Mouse (Mus musculus) ES-E14 (cell line): ENCODE results near the gene Mtap. TPM values are rescaled to one million over a fixed set of nuclear protein-coding genes. Genes with fewer than 3 reads are reported as not detected.

ENCODE experiments used
- DNase-seq: peaks from one replicate; pipeline ENCODE4 v3.0.0-alpha.2; 2013; ENCODE audit warnings: low read depth, low spot score
- H3K27ac ChIP-seq: 2 replicates; pipeline ENCODE4 v1.5.1; 2012; ENCODE audit warnings: low read depth, mild to moderate bottlenecking, low read length, moderate library complexity, mixed read lengths; ENCODE audit not compliant: poor library complexity, insufficient read depth, severe bottlenecking
- H3K36me3 ChIP-seq: 2 replicates; pipeline ENCODE4 v1.6.1; 2012; ENCODE audit warnings: mild to moderate bottlenecking, low read length, moderate library complexity, mixed read lengths; ENCODE audit not compliant: control insufficient read depth, poor library complexity, insufficient read depth, severe bottlenecking
- H3K4me1 ChIP-seq, 2 experiments: fragments of 150-350 bp in 1 of 2; sonication (generic) in 1 of 2; 2 replicates each; pipeline ENCODE4 v1.6.1; 2012; ENCODE audit warnings: low read length in 2 of 2, mild to moderate bottlenecking in 1 of 2, mixed read lengths in 1 of 2; ENCODE audit not compliant: control insufficient read depth in 2 of 2, insufficient read depth in 2 of 2, poor library complexity in 1 of 2
- H3K4me3 ChIP-seq, 2 experiments: fragments of 150-350 bp in 1 of 2; sonication (generic) in 1 of 2; 2 replicates each; pipeline ENCODE4 v1.5.1; 2012; ENCODE audit warnings: low read length in 2 of 2, low read depth in 1 of 2, mild to moderate bottlenecking in 1 of 2, mixed read lengths in 1 of 2; ENCODE audit not compliant: insufficient read depth in 1 of 2, poor library complexity in 1 of 2, severe bottlenecking in 1 of 2
- H3K9ac ChIP-seq: 2 replicates; pipeline ENCODE4 v1.6.1; 2012; ENCODE audit warnings: low read depth, mild to moderate bottlenecking, low read length, mixed read lengths; ENCODE audit not compliant: poor library complexity, insufficient read depth, severe bottlenecking
- H3K9me3 ChIP-seq: fragments of 150-350 bp; sonication (generic); 2 replicates; pipeline ENCODE4 v1.6.1; 2012; ENCODE audit warnings: low read depth, mild to moderate bottlenecking, low read length; ENCODE audit not compliant: control insufficient read depth, insufficient read depth
- CHD2 ChIP-seq: IDR thresholded peaks from 2 replicates; pipeline ENCODE4 v1.6.1; 2014; ENCODE audit warnings: mild to moderate bottlenecking, low read depth, low read length, inconsistent platforms
- HCFC1 ChIP-seq: IDR thresholded peaks from 2 replicates; pipeline ENCODE4 v1.6.1; 2012; ENCODE audit warnings: low read length, inconsistent platforms, borderline replicate concordance; ENCODE audit not compliant: insufficient read depth
- MAFK ChIP-seq: IDR thresholded peaks from 2 replicates; pipeline ENCODE4 v1.6.1; 2014; ENCODE audit warnings: mild to moderate bottlenecking, low read depth, low read length, inconsistent platforms; ENCODE audit not compliant: insufficient read depth
- ZC3H11A ChIP-seq: IDR thresholded peaks from 2 replicates; pipeline ENCODE4 v1.6.1; 2012; ENCODE audit warnings: low read depth, mild to moderate bottlenecking, inconsistent platforms, low read length, borderline replicate concordance
- ZNF384 ChIP-seq: IDR thresholded peaks from 2 replicates; pipeline ENCODE4 v1.6.1; 2012; ENCODE audit warnings: low read depth, low read length, inconsistent platforms
- in situ Hi-C, 2 experiments: fragments of 600-800 bp; cut with MboI; formaldehyde crosslinking; loops; one replicate each; pipeline ENCODE4 v1.15.1; 2025; ENCODE audit warnings: low sequenced_read_pairs in 2 of 2, inconsistent platforms in 1 of 2; ENCODE audit not compliant: unreplicated experiment in 2 of 2
- total RNA-seq: library from RNA; depleted of rRNA; stranded (reverse); fragments of 300-350 nt; gene quantifications from 2 replicates; pipeline ENCODE4 v1.2.3, GENCODE M21; 2012

Gene Mtap
- total RNA-seq, 1 experiment, result 59.3 TPM

DNA sequence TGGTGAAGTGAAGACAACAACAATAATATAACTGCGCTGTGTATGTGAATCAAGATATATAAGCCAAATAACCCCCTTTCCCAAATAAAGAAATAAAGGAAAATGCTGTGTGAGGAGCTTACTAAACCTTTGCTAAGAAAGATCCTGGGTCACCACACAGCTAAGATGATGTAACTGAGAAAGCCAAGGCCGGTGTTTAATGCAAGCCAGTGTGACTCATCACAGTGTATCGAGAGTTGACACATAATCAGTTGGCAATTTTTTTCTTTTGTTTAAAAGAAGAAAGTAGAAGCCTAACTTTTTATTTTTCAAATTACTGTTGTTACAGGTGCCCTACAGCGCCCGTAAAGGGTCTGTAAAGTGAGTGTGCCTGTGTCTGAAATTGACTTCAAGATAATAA lies 43.2 kb downstream of the Mtap start:
- Histone ChIP-seq H3K9ac (no peak overlapping the region), H3K4me3 (no peak overlapping the region), H3K27ac (no peak overlapping the region), H3K9me3 (peaks cover 9% of the 10 kb centered on the region), H3K4me1 (no peaks in the 10 kb centered on the region), H3K36me3 (peaks cover 28% of the 10 kb centered on the region)
- TF ChIP-seq ZNF384 (no peak), HCFC1 (no peak), MAFK (no peak), CHD2 (no peak), ZC3H11A (no peak)
- DNase-seq, result no peak
- in situ Hi-C loops, result no loop called here

- Histone ChIP-seq H3K27ac (no peak overlapping the region), H3K9ac (no peak overlapping the region), H3K36me3 (peaks cover 23% of the 10 kb centered on the region), H3K4me3 (no peak overlapping the region), H3K9me3 (peaks cover 9% of the 10 kb centered on the region), H3K4me1 (no peaks in the 10 kb centered on the region)
- DNase-seq, result no peak
- in situ Hi-C loops, result no loop called here
- no peak for TF ChIP-seq HCFC1
- no peak for TF ChIP-seq ZNF384
- TF ChIP-seq CHD2, result no peak
- TF ChIP-seq ZC3H11A, result no peak
- TF ChIP-seq MAFK, result no peak
These were observed 44.7 kb downstream of the Mtap start for GRCm38 (mm10) chr4:89181656-89182055.

GRCm38 (mm10) chr4:89182486-89182885 lies 45.6 kb downstream of the Mtap start:
- TF ChIP-seq ZNF384 (no peak), ZC3H11A (no peak), HCFC1 (no peak), CHD2 (no peak), MAFK (no peak)
- H3K9me3 ChIP-seq, result peaks cover 9% of the 10 kb centered on the region
- peaks cover 20% of the 10 kb centered on the region for H3K36me3 ChIP-seq
- no peak overlapping the region for H3K4me3 ChIP-seq
- H3K9ac ChIP-seq, result no peak overlapping the region
- in situ Hi-C loops, result no loop called here
- no peak for DNase-seq
- no peaks in the 10 kb centered on the region for H3K4me1 ChIP-seq
- H3K27ac ChIP-seq, result no peak overlapping the region

DNA sequence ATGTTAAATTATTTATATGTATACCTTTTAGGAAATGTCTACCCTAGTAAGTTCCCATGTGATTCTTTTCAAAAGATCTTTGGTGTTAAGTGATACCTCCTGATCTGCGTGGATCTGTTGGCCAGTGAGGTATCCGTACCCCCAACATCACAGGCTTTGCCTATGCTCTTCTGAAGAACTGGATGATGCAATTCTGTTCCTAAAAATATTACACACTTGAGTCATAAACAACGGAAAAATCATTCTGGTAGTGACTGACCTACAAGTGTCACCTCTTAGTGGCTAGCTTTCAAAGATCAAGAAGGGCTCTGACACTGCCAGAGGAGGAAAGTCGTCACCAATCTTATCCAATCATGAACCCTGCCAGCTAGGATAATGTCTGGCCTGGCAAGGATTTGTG lies 58.6 kb downstream of the Mtap start:
- TF ChIP-seq ZC3H11A, result no peak
- no peak for TF ChIP-seq MAFK
- TF ChIP-seq CHD2, result no peak
- no peak for TF ChIP-seq HCFC1
- no peak for DNase-seq
- no peaks in the 10 kb centered on the region for H3K4me1 ChIP-seq
- in situ Hi-C loops, result no loop called here
- no peaks in the 10 kb centered on the region for H3K36me3 ChIP-seq
- no peak overlapping the region for H3K27ac ChIP-seq
- H3K9ac ChIP-seq, result no peak overlapping the region
- peaks cover 4% of the 10 kb centered on the region; the same call in 1 of the 2 replicates for H3K9me3 ChIP-seq
- H3K4me3 ChIP-seq, result no peak overlapping the region

GRCm38 (mm10) chr4:89197128-89197527 lies 60.2 kb downstream of the Mtap start:
- no peaks in the 10 kb centered on the region for H3K4me1 ChIP-seq
- no peak for DNase-seq

More at GRCm38 (mm10) chr4:89197128-89197527, 60.2 kb downstream of the Mtap start:
- in situ Hi-C loops, result no loop called here
- H3K4me3 ChIP-seq, result no peak overlapping the region
- H3K9ac ChIP-seq, result no peak overlapping the region
- H3K27ac ChIP-seq, result no peak overlapping the region
- TF ChIP-seq ZC3H11A (no peak), ZNF384 (no peak), MAFK (no peak), HCFC1 (no peak)
- H3K9me3 ChIP-seq, result peaks cover 4% of the 10 kb centered on the region; the same call in 1 of the 2 replicates
- H3K36me3 ChIP-seq, result no peaks in the 10 kb centered on the region
